Mouse (Mus musculus) lung, postnatal 4 days (tissue): ENCODE results near the gene Tmem212.

ENCODE experiments used
- DNase-seq, 2 experiments: peaks; one replicate each; pipeline ENCODE4 v3.0.0; 2021

Tmem212 gene

GRCm38 (mm10) chr3:27842856-27843255, 53.3 kb downstream of the Tmem212 start:
- no peak for DNase-seq

GRCm38 (mm10) chr3:27840311-27840710, 55.9 kb downstream of the Tmem212 start:
- no peak for DNase-seq

DNA sequence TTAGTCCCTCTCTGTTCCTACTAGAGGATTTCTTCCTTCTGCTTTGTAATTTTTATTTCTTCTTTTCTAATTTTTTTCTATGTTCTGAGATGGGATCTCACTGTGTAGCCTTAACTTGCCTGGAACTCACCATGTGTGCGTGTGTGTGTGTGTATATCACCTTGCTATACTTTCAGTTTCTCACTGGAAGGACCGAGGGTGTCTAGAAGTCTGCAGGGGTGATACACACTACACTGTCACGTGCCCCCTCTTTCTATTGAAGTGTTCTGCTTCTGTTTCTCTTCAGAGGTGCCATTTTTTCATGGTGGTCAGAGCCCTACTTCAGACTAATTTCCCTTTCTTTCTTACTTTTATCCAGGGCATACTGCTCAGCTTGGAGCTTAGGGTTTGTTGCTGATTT, 56.4 kb downstream of the Tmem212 start:
- DNase-seq, result no peak

DNA sequence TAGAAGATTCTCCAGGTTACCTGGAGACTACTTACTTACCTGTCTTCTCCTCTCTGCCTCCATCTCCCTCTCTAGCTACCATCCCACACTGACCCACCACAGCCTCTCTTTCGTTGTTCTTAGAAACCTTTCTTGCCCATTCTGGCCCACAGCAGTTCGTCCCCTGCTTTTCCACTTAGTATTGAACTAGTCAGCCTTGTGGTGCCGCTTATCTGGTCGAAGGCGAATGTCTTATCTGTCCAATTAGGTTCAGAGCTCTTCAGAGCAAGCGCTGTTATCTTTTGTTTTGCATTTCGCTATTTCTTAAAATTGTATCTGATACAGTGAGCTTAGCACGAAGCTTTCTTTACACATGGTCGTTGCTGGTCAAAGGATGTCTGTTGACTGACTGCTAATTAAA, 56.9 kb downstream of the Tmem212 start:
- DNase-seq, result no peak

DNA sequence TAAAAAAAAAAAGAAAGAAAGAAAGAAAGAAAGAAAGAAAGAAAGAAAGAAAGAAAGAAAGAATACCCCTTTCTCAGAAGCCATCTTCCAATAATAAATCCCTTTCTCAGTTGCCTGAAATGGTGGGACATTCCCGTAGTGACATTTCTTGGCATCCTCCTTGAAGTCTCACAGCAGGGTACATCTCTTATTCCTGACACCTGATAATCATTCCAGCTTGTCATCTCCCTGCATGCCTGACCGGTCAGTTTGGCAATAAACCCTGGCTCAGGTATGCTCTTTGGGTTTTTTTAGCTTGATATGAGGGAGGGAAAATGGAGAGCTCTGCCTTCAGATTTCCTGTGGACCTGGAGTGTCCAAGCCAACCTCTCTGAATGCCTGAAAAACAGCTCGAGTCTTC, 59.9 kb downstream of the Tmem212 start:
- DNase-seq, result no peak

- DNase-seq, result no peak
Measured at GRCm38 (mm10) chr3:27835786-27836185, 60.4 kb downstream of the Tmem212 start.

DNA sequence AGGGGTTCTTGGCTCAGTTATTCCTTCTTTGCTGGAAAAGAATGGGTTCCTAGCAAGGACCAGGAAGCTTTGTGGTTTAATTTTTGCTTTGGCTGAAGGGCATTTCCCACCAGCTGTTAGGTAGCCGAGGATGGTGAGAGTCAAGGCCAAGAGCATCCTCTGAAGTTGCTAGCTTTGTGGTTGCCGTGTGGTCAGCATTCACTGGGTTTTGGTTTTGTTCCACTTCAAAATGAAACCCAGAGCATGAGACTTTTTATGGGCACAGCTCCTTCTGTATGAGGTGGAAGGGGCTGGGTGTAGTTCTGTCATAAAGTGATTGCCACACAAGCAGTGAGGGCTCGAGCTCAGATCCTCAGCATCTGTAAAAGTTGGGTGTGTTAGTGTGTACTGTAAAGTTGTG, 67.4 kb downstream of the Tmem212 start:
- no peak for DNase-seq

GRCm38 (mm10) chr3:27827236-27827635, 68.9 kb downstream of the Tmem212 start:
- DNase-seq, result no peak

DNA sequence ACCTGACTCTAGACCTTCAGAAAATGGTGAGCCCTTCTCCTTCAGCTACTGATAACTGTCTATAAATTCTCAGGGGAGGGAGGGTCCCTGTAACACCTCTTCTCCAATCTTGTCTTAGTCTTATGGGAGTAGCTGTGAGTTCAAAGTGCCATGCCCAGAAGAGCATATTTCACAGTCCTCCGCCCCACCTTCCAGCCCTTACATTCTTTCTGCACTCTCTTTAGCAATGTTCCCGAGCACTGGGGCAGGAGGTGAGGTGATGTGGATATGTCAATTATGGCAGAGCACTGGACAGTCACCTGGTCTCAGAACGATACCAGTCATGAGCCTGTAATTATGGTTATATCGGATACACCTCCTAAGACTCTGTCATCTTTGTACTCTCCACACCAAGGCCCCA, 70.2 kb downstream of the Tmem212 start:
- no peak for DNase-seq
